Mouse (Mus musculus): ENCODE measurements at regions not wholly inside any gene's neighbourhood (a gene's known extent, or its start where the extent isn't known, plus 50 kb on each side); places are given as distances from the start of the nearest gene placed in this dataset.
"Not testable (repeated sequence)": the region's sequence is repeated elsewhere in the genome, so short reads cannot be mapped to it uniquely, and the experiment has no call there.

DNA sequence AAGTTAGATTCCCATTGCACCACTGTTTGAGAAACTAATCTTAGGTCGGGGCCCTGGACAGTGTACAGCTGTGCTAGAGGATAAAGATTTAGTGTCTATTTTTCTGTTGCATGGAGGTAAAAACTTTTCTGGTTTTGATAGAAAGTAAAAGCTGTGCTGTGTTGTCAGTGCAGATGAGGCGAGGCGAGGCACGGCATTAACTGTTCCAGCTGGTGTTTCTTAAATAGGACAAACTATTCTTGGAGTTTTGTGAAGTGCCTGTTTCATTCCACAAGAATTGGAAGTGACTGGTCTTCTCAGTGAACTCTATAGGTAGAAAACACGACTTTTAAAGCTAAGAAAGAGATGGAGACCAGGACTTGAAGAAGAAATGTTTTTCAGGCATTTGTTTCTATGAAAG, 370.3 kb downstream of the Rprm start:
- H3K4me1 ChIP-seq (ENCODE audit: insufficient read depth) = no peaks in the 10 kb centered on the region
- no peak for DNase-seq
- WGBS (ENCODE audit: insufficient replicate concordance) = 65% methylated on average over 5 of the region's 5 CpGs
- no peak for ATAC-seq
- no peak overlapping the region for H3K27ac ChIP-seq (ENCODE audit: low read depth)
- no peaks in the 10 kb centered on the region for H3K27me3 ChIP-seq (ENCODE audit: insufficient read depth, low read length)
- H3K9me3 ChIP-seq (ENCODE audit: low read length) = no peaks in the 10 kb centered on the region
- no peaks in the 10 kb centered on the region for H3K36me3 ChIP-seq (replicated peaks; ENCODE audit: insufficient read depth, low read length)
- TF ChIP-seq CTCF (IDR thresholded peaks at IDR 0.05; ENCODE audit: low read depth) (no peak), EP300 (IDR thresholded peaks at IDR 0.05; ENCODE audit: low read depth) (no peak)
- no peak overlapping the region for H3K4me3 ChIP-seq (ENCODE audit: low read depth, low read length)
- H3K9ac ChIP-seq (replicated peaks) = no peak overlapping the region
- H3K4me2 ChIP-seq (ENCODE audit: low read depth, low read length) = no peak overlapping the region

DNA sequence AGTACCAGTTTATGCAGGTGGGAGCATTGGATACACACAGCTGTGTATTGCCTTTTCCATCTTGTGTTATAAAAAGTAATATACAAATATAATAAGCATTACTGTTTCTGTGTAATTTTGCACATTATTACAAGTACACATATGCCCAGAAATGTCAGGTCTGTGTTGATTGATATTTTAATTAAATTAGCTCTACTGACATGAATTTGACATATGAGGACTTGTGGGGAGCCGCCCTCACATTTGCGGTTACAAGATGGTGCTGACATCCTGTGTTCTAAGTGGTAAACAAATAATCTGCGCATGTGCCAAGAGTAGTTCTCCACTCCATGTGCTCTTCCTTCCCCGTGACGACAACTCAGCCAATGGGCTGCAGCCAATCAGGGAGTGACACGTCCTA, 362.1 kb downstream of the Rprm start:
- Histone ChIP-seq H3K27me3 (ENCODE audit: insufficient read depth, low read length) (no peaks in the 10 kb centered on the region), H3K9ac (replicated peaks) (no peak overlapping the region), H3K4me1 (ENCODE audit: insufficient read depth) (no peaks in the 10 kb centered on the region), H3K4me2 (ENCODE audit: low read depth, low read length) (no peak overlapping the region), H3K27ac (ENCODE audit: low read depth) (no peak overlapping the region), H3K36me3 (replicated peaks; ENCODE audit: insufficient read depth, low read length) (no peaks in the 10 kb centered on the region), H3K4me3 (ENCODE audit: low read depth, low read length) (no peak overlapping the region), H3K9me3 (ENCODE audit: low read length) (no peaks in the 10 kb centered on the region)
- no peak for TF ChIP-seq CTCF (IDR thresholded peaks at IDR 0.05; ENCODE audit: low read depth)
- TF ChIP-seq EP300 (IDR thresholded peaks at IDR 0.05; ENCODE audit: low read depth) = no peak
- 86% methylated on average over 6 of the region's 6 CpGs for WGBS (ENCODE audit: insufficient replicate concordance)
- no peak for DNase-seq
- no peak for ATAC-seq

DNA sequence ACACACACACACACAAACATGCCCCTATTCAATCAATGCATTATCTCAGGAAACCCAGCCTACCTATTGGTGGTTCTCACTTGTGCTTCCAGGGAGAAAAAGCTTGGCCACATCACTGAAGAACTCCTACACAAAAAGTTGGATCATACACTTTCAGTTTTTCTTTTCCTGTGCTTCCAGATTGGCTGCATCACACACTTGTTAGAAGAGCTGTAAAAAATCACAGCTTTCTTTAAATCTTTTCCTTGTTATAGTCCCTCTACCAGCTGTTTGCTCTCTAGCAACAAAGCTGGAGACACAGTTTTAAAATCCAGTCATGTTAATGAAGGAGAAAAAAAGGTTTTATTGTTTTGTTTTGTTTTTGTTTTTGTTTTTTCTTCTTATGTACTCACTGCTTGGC, 356.7 kb downstream of the Rprm start:
- no peak for DNase-seq
- Histone ChIP-seq H3K4me2 (ENCODE audit: low read depth, low read length) (no peak overlapping the region), H3K4me1 (ENCODE audit: insufficient read depth) (no peaks in the 10 kb centered on the region), H3K4me3 (ENCODE audit: low read depth, low read length) (no peak overlapping the region), H3K27me3 (ENCODE audit: insufficient read depth, low read length) (no peaks in the 10 kb centered on the region), H3K36me3 (replicated peaks; ENCODE audit: insufficient read depth, low read length) (no peaks in the 10 kb centered on the region), H3K9me3 (ENCODE audit: low read length) (no peaks in the 10 kb centered on the region), H3K9ac (replicated peaks) (no peak overlapping the region), H3K27ac (ENCODE audit: low read depth) (no peak overlapping the region)
- ATAC-seq = no peak
- TF ChIP-seq EP300 (IDR thresholded peaks at IDR 0.05; ENCODE audit: low read depth) (no peak), CTCF (IDR thresholded peaks at IDR 0.05; ENCODE audit: low read depth) (no peak)

DNA sequence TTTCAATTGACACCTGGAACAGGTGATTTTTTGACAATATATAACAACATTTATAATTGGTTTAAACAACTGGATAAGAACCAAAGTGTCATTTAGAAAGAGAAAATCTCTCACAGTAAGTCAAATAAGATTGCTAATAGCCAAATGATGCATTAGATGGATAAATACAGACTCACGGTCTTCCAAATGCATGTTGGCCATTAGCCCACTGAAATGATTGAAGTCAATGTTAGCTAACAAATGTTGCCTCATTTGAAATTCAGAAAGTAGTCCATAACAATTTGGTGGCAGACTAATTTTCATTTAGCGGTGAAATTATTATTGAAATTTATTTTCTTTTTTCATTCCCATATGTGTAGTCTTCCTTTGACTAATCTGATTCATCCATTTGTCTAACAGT, 354.9 kb downstream of the Rprm start:
- no peak for DNase-seq
- H3K9me3 ChIP-seq (ENCODE audit: low read length) = no peaks in the 10 kb centered on the region
- H3K27me3 ChIP-seq (ENCODE audit: insufficient read depth, low read length) = no peaks in the 10 kb centered on the region
- no peaks in the 10 kb centered on the region for H3K4me1 ChIP-seq (ENCODE audit: insufficient read depth)
- 82% methylated on average over 2 of the region's 2 CpGs for WGBS (ENCODE audit: insufficient replicate concordance)
- H3K4me2 ChIP-seq (ENCODE audit: low read depth, low read length) = no peak overlapping the region
- no peak overlapping the region for H3K4me3 ChIP-seq (ENCODE audit: low read depth, low read length)
- H3K9ac ChIP-seq (replicated peaks) = no peak overlapping the region
- no peaks in the 10 kb centered on the region for H3K36me3 ChIP-seq (replicated peaks; ENCODE audit: insufficient read depth, low read length)
- no peak for TF ChIP-seq CTCF (IDR thresholded peaks at IDR 0.05; ENCODE audit: low read depth)
- TF ChIP-seq EP300 (IDR thresholded peaks at IDR 0.05; ENCODE audit: low read depth) = no peak
- ATAC-seq = no peak
- no peak overlapping the region for H3K27ac ChIP-seq (ENCODE audit: low read depth)

DNA sequence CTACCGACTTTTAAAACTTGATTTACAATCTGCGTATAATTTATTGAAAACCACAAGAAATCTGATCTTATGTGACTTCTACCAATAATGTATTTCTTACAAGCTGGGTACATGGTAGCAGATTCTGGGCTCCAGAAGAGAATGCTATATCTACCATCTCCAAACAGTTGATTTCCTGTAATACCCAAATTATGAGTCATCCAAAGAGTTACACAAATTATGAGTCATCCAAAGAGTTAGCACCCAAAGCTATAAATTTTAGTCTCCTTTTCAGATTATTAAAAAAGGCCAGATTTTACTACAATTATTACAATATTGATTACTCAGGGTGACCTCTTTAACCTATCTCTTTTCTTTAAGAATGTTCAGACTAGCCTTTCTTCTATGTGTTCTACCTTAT, 321.9 kb downstream of the Rprm start:
- WGBS (ENCODE audit: insufficient replicate concordance) = 79% methylated on average over 2 of the region's 2 CpGs
- Histone ChIP-seq H3K27me3 (ENCODE audit: insufficient read depth, low read length) (no peaks in the 10 kb centered on the region), H3K9me3 (ENCODE audit: low read length) (no peaks in the 10 kb centered on the region), H3K27ac (ENCODE audit: low read depth) (no peak overlapping the region), H3K36me3 (replicated peaks; ENCODE audit: insufficient read depth, low read length) (no peaks in the 10 kb centered on the region), H3K9ac (replicated peaks) (no peak overlapping the region), H3K4me2 (ENCODE audit: low read depth, low read length) (no peak overlapping the region), H3K4me3 (ENCODE audit: low read depth, low read length) (no peak overlapping the region), H3K4me1 (ENCODE audit: insufficient read depth) (no peaks in the 10 kb centered on the region)
- DNase-seq (no peak), ATAC-seq (no peak)
- no peak for TF ChIP-seq EP300 (IDR thresholded peaks at IDR 0.05; ENCODE audit: low read depth)

DNA sequence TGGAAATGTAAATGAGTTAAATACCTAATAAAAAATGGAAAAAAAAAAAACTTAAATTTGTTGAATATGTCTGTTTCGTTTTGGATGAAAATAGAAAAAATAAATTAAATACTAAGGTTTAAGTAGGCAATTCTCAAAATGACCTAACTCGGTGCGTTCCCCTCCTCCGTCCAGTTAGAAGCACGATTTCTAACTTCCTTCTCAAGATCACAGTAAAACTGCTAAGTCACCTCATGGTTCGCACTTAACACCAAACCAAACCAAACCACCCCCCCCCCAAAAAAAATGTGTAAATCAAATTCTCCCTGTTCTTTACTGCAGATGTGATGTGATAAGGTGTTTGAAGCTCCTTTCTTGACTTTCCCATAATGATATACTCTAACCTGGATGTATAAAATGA, 303.3 kb downstream of the Rprm start:
- not testable (repeated sequence) for H3K9ac ChIP-seq (replicated peaks); H3K27me3 ChIP-seq (ENCODE audit: insufficient read depth, low read length); H3K4me3 ChIP-seq (ENCODE audit: low read depth, low read length); H3K4me2 ChIP-seq (ENCODE audit: low read depth, low read length); H3K9me3 ChIP-seq (ENCODE audit: low read length); ATAC-seq; DNase-seq; H3K27ac ChIP-seq (ENCODE audit: low read depth); H3K36me3 ChIP-seq (replicated peaks; ENCODE audit: insufficient read depth, low read length); H3K4me1 ChIP-seq (ENCODE audit: insufficient read depth)
- WGBS (ENCODE audit: insufficient replicate concordance) = 61% methylated on average over 2 of the region's 6 CpGs

DNA sequence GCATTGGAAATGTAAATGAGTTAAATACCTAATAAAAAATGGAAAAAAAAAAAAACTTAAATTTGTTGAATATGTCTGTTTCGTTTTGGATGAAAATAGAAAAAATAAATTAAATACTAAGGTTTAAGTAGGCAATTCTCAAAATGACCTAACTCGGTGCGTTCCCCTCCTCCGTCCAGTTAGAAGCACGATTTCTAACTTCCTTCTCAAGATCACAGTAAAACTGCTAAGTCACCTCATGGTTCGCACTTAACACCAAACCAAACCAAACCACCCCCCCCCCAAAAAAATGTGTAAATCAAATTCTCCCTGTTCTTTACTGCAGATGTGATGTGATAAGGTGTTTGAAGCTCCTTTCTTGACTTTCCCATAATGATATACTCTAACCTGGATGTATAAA, 296.8 kb downstream of the Rprm start:
- H3K9ac ChIP-seq (replicated peaks); H3K4me2 ChIP-seq (ENCODE audit: low read depth, low read length); H3K4me3 ChIP-seq (ENCODE audit: low read depth, low read length); DNase-seq; H3K27me3 ChIP-seq (ENCODE audit: insufficient read depth, low read length); H3K9me3 ChIP-seq (ENCODE audit: low read length); H3K36me3 ChIP-seq (replicated peaks; ENCODE audit: insufficient read depth, low read length); H3K4me1 ChIP-seq (ENCODE audit: insufficient read depth); ATAC-seq; H3K27ac ChIP-seq (ENCODE audit: low read depth): not testable (repeated sequence)
- 69% methylated on average over 2 of the region's 6 CpGs for WGBS (ENCODE audit: insufficient replicate concordance)

Data from liver, postnatal 0 days (tissue).